Mouse (Mus musculus): Measurements from ENCODE around the gene Mgrn1.

The Mgrn1 gene

DNA sequence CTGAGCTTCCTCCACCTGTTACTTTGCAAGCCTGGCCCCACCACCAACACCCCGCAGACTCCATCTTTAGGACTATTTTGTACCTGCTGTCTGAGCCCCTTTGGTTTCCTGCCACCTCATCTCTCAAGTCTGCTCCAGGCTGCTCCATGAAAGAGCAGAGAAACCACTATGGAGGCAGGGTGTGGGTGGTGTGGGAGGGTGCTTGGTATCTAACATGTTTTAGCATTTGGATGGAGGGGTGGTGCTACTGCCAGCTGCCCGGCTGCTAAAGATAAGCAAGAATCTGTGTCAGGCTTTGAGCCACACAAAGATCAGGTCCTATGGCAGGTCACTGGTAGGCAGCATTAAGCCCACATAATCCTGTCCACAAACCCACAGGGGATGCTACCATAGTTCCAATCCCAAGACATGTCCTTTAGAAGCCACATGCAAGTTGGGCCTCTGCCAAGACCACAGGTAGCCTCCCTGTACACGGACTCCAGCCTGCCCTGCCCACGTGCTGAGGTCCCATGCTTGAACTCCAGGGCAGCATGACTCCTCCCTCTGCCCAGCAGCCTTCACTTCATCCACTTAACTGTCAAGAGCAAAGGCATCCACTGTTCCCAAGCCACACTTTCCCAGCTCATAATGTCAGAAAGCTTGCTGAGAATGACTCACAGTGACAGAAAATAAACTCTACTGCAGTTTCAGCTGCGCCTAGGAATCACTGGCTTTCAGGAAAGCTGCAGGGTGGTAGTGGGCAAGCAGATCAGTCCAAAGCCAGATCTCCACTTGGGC, 92.4 kb downstream of the Mgrn1 start:
- no peak for DNase-seq (ENCODE audit: low read depth in 2 of 2, low spot score in 2 of 2)

DNA sequence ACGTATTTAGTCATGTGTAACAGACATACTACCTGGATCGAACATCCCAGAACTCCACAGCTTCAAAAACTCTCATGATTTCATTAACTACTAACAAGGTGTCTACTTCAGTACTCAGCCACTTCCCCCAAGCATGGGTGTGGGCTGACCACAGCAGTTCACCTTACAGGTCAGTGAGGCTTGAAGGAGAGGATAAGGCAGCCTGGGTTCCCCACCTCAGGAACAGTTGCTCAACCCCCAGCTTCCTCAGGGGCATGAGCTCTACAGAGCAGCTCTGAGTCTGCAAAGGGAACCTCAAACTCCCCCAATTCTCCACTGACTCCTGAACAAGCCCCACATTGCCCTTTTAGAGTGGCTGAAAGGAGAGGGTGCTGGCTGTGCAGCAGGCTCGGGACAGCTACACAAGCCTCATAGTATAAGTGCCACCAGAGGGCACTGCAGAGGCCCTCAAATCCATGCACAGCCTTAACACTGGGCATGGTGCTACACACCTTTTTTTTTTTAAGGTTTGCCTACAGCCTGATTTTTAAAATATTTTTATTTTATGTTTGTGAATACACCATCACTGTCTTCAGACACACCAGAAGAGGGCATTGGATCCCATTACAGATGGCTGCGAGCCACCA, 93.8 kb downstream of the Mgrn1 start:
- DNase-seq (ENCODE audit: low read depth in 2 of 2, low spot score in 2 of 2), result no peak

DNA sequence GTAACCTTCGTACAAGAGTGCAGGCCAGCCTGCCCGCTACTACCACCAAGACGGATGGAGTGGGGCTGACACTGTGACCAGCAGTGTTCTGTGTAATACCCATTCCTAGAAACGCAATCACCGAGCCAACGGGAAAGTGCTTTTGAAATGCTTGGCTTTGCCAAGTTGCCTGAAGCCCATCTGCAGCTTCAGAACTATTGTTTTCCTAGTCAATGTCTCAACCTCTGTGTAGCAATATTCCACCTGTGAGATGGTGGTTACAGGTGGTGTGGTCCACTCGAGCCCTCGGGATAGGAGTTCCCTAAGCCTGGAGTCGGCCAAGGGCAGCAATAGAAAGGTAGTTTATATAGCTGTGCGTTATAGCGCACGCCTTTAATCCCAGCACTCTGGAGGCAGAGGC, 98.7 kb downstream of the Mgrn1 start:
- DNase-seq (ENCODE audit: low read depth in 2 of 2, low spot score in 2 of 2), result no peak
